Mouse (Mus musculus) embryonic facial prominence, embryonic 13.5 days (tissue): ENCODE measurements around the gene Trappc3l. TPM values are rescaled to one million over a fixed set of nuclear protein-coding genes. Genes with fewer than 3 reads are reported as not detected.
"Not testable (repeated sequence)": the region's sequence is repeated elsewhere in the genome, so short reads cannot be mapped to it uniquely, and the experiment has no call there.

Experiments
- ATAC-seq: fragments of 200-750 bp; cut with Nextera tagmentation; 2 replicates; pipeline ENCODE4 v1.8.0; 2017; ENCODE audit warnings: low read depth; ENCODE audit not compliant: insufficient number of reproducible peaks, insufficient read depth, low FRiP score, low TSS enrichment
- H3K27ac ChIP-seq: fragments of 300-500 bp; sonication (generic); 2 replicates; pipeline ENCODE4 v1.5.1; 2015; ENCODE audit warnings: moderate library complexity, mild to moderate bottlenecking, inconsistent platforms
- H3K27me3 ChIP-seq: fragments of 300-500 bp; sonication (generic); 2 replicates; pipeline ENCODE4 v1.6.1; 2015; ENCODE audit warnings: mild to moderate bottlenecking, inconsistent platforms
- H3K36me3 ChIP-seq: fragments of 300-500 bp; sonication (generic); 2 replicates; pipeline ENCODE4 v1.6.1; 2015; ENCODE audit warnings: mild to moderate bottlenecking, inconsistent platforms
- H3K4me1 ChIP-seq: fragments of 300-500 bp; sonication (generic); 2 replicates; pipeline ENCODE4 v1.6.1; 2015; ENCODE audit warnings: inconsistent platforms
- H3K4me2 ChIP-seq: fragments of 300-500 bp; sonication (generic); 2 replicates; pipeline ENCODE4 v1.6.1; 2015; ENCODE audit warnings: moderate library complexity, mild to moderate bottlenecking, inconsistent platforms
- H3K4me3 ChIP-seq: fragments of 300-500 bp; sonication (generic); 2 replicates; pipeline ENCODE4 v1.5.1; 2015; ENCODE audit warnings: mild to moderate bottlenecking, inconsistent platforms
- H3K9ac ChIP-seq: fragments of 300-500 bp; sonication (generic); 2 replicates; pipeline ENCODE4 v1.6.1; 2015; ENCODE audit warnings: mild to moderate bottlenecking, inconsistent platforms
- H3K9me3 ChIP-seq: fragments of 300-500 bp; sonication (generic); 2 replicates; pipeline ENCODE4 v1.6.1; 2016; ENCODE audit warnings: inconsistent platforms
- WGBS: fragments of 180-500 bp; shearing (Covaris S2); methylation state at CpG from one replicate; pipeline ENCODE4 v1.1.7; 2015; ENCODE audit warnings: mixed read lengths; 5-methylcytosine and 5-hydroxymethylcytosine counted together
- polyA plus RNA-seq: library from polyadenylated mRNA; unstranded; fragments of >200 nt; fragmentation: Nextera tagmentation; extraction: Ambion mirVana; gene quantifications from 2 replicates; pipeline ENCODE4 v1.2.1, GENCODE M21; 2015

The Trappc3l gene
- polyA plus RNA-seq = not detected in 2 replicates

GRCm38 (mm10) chr10:34037401-34037800 is at the start of gene Trappc3l:
Gene Trappc3l (plus strand): TSS chr10:34037597.
- 0 out of 2 replicates have a peak, but pooled peaks cover 6% of the 10 kb centered on the region for H3K4me1 ChIP-seq
- 45% methylated on average over 3 of the region's 3 CpGs for WGBS
- H3K4me2 ChIP-seq = peak within 1 kb of the TSS; percentile 22
- H3K9me3 ChIP-seq = no peaks in the 10 kb centered on the region
- no peaks in the 10 kb centered on the region for H3K27me3 ChIP-seq
- no peak for ATAC-seq
- H3K36me3 ChIP-seq = no peaks in the 10 kb centered on the region
- peak within 1 kb of the TSS; percentile 39; the same call in 1 of the 2 replicates for H3K27ac ChIP-seq
- no peak within 1 kb of the TSS for H3K4me3 ChIP-seq
- no peak within 1 kb of the TSS for H3K9ac ChIP-seq

GRCm38 (mm10) chr10:33996686-33997085 is 40.7 kb upstream of the Trappc3l start:
- H3K9me3 ChIP-seq, H3K27me3 ChIP-seq, ATAC-seq, H3K4me3 ChIP-seq, H3K27ac ChIP-seq, H3K9ac ChIP-seq, H3K4me1 ChIP-seq, H3K4me2 ChIP-seq: not testable (repeated sequence)
- WGBS = 92% methylated on average over 6 of the region's 8 CpGs
- H3K36me3 ChIP-seq = peaks cover 90% of the 10 kb centered on the region

- Histone ChIP-seq H3K4me1 (no peaks in the 10 kb centered on the region), H3K27ac (no peak overlapping the region), H3K9me3 (no peaks in the 10 kb centered on the region), H3K4me2 (no peak overlapping the region), H3K9ac (no peak overlapping the region), H3K27me3 (no peaks in the 10 kb centered on the region), H3K4me3 (no peak overlapping the region), H3K36me3 (peaks cover 86% of the 10 kb centered on the region)
- no peak for ATAC-seq
These were observed 39.0 kb upstream of the Trappc3l start for GRCm38 (mm10) chr10:33998397-33998796.

GRCm38 (mm10) chr10:34012581-34012980 is 24.8 kb upstream of the Trappc3l start:
- no peak overlapping the region for H3K4me2 ChIP-seq
- H3K36me3 ChIP-seq = peaks cover 25% of the 10 kb centered on the region
- no peak overlapping the region for H3K27ac ChIP-seq
- H3K9ac ChIP-seq = no peak overlapping the region
- no peak for ATAC-seq
- H3K27me3 ChIP-seq = no peaks in the 10 kb centered on the region
- WGBS = 90% methylated on average over 4 of the region's 4 CpGs
- no peaks in the 10 kb centered on the region for H3K9me3 ChIP-seq
- no peaks in the 10 kb centered on the region; the same call in 1 of the 2 replicates for H3K4me1 ChIP-seq
- H3K4me3 ChIP-seq = no peak overlapping the region

- Histone ChIP-seq H3K27ac (no peak overlapping the region), H3K36me3 (peaks cover 18% of the 10 kb centered on the region), H3K4me1 (peaks cover 5% of the 10 kb centered on the region), H3K9me3 (no peaks in the 10 kb centered on the region), H3K4me2 (no peak overlapping the region), H3K9ac (no peak overlapping the region), H3K4me3 (no peak overlapping the region), H3K27me3 (no peaks in the 10 kb centered on the region)
- ATAC-seq = no peak
- WGBS = 59% methylated on average over 2 of the region's 2 CpGs
These were observed 24.2 kb upstream of the Trappc3l start for GRCm38 (mm10) chr10:34013241-34013640.

- Histone ChIP-seq H3K36me3 (no peaks in the 10 kb centered on the region), H3K4me3 (peak overlapping the region; percentile 86), H3K9ac (peak overlapping the region; percentile 87), H3K27me3 (no peaks in the 10 kb centered on the region), H3K4me2 (peak overlapping the region; percentile 75), H3K27ac (peak overlapping the region; percentile 96), H3K4me1 (peaks cover 14% of the 10 kb centered on the region), H3K9me3 (no peaks in the 10 kb centered on the region)
- WGBS = under 1% methylated on average over 21 of the region's 21 CpGs
- ATAC-seq = no peak
These were observed 18.6 kb upstream of the Trappc3l start for GRCm38 (mm10) chr10:34018746-34019301.

- peak within 1 kb of the TSS; percentile 75 for H3K4me2 ChIP-seq
- ATAC-seq = peak; percentile 99
- under 1% methylated on average over 81 of the region's 82 CpGs for WGBS
These were observed 17.9 kb upstream of the Trappc3l start, which contains the start of gene Rwdd1 for GRCm38 (mm10) chr10:34019302-34020075. Gene Rwdd1 (minus strand): TSS chr10:34019624.

GRCm38 (mm10) chr10:34030322-34030721 is 7.1 kb upstream of the Trappc3l start:
- no peak overlapping the region for H3K27ac ChIP-seq

More at GRCm38 (mm10) chr10:34019302-34020075, 17.9 kb upstream of the Trappc3l start, which contains the start of gene Rwdd1:
- no peaks in the 10 kb centered on the region for H3K27me3 ChIP-seq
- no peaks in the 10 kb centered on the region for H3K36me3 ChIP-seq
- peak within 1 kb of the TSS; percentile 96 for H3K27ac ChIP-seq
- peak within 1 kb of the TSS; percentile 87 for H3K9ac ChIP-seq
- peak within 1 kb of the TSS; percentile 86 for H3K4me3 ChIP-seq
- H3K4me1 ChIP-seq = peaks cover 14% of the 10 kb centered on the region
- H3K9me3 ChIP-seq = no peaks in the 10 kb centered on the region

GRCm38 (mm10) chr10:34033630-34034305 is 3.6 kb upstream of the Trappc3l start:
- peak overlapping the region; percentile 10; the same call in 1 of the 2 replicates for H3K4me3 ChIP-seq

More at GRCm38 (mm10) chr10:34030322-34030721, 7.1 kb upstream of the Trappc3l start:
- H3K9me3 ChIP-seq = no peaks in the 10 kb centered on the region
- H3K27me3 ChIP-seq = no peaks in the 10 kb centered on the region
- no peak for ATAC-seq
- H3K36me3 ChIP-seq = no peaks in the 10 kb centered on the region
- 78% methylated on average over 5 of the region's 5 CpGs for WGBS
- H3K4me2 ChIP-seq = no peak overlapping the region
- H3K9ac ChIP-seq = no peak overlapping the region
- H3K4me1 ChIP-seq = 0 out of 2 replicates have a peak, but pooled peaks cover 6% of the 10 kb centered on the region
- H3K4me3 ChIP-seq = no peak overlapping the region

GRCm38 (mm10) chr10:34036587-34036986 is 810 bp upstream of the Trappc3l start:
- ATAC-seq = no peak
- H3K9me3 ChIP-seq = no peaks in the 10 kb centered on the region
- H3K4me1 ChIP-seq = 0 out of 2 replicates have a peak, but pooled peaks cover 6% of the 10 kb centered on the region
- no peak overlapping the region for H3K27ac ChIP-seq
- H3K9ac ChIP-seq = no peak overlapping the region
- 13% methylated on average over 5 of the region's 5 CpGs for WGBS
- no peak overlapping the region for H3K4me3 ChIP-seq
- H3K36me3 ChIP-seq = no peaks in the 10 kb centered on the region
- peak overlapping the region; percentile 22 for H3K4me2 ChIP-seq
- no peaks in the 10 kb centered on the region for H3K27me3 ChIP-seq

More at GRCm38 (mm10) chr10:34033630-34034305, 3.6 kb upstream of the Trappc3l start:
- Histone ChIP-seq H3K27me3 (no peaks in the 10 kb centered on the region), H3K9me3 (no peaks in the 10 kb centered on the region), H3K4me2 (peak overlapping the region; percentile 54), H3K36me3 (no peaks in the 10 kb centered on the region), H3K27ac (no peak overlapping the region), H3K9ac (peak overlapping the region; percentile 64), H3K4me1 (0 out of 2 replicates have a peak, but pooled peaks cover 6% of the 10 kb centered on the region)
- 19% methylated on average over 22 of the region's 22 CpGs for WGBS
- ATAC-seq = peak; percentile 76; the same call in 1 of the 2 replicates

GRCm38 (mm10) chr10:34044210-34044609 is 6.8 kb downstream of the Trappc3l start, which contains the start of gene Calhm4:
Gene Calhm4 (minus strand): TSS chr10:34044310.
- H3K4me3 ChIP-seq = no peak within 1 kb of the TSS
- no peaks in the 10 kb centered on the region for H3K27me3 ChIP-seq
- no peaks in the 10 kb centered on the region for H3K9me3 ChIP-seq
- 81% methylated on average over 5 of the region's 5 CpGs for WGBS
- no peak for ATAC-seq
- H3K9ac ChIP-seq = no peak within 1 kb of the TSS
- H3K4me2 ChIP-seq = no peak within 1 kb of the TSS
- no peak within 1 kb of the TSS for H3K27ac ChIP-seq
- H3K36me3 ChIP-seq = no peaks in the 10 kb centered on the region
- no peaks in the 10 kb centered on the region for H3K4me1 ChIP-seq
